Mouse (Mus musculus) lung, postnatal 0 days (tissue): ENCODE data around the gene Sbno2. TPM values are rescaled to one million over a fixed set of nuclear protein-coding genes. Genes with fewer than 3 reads are reported as not detected.

Experiments used
- ATAC-seq: fragments of 200-750 bp; cut with Nextera tagmentation; 2 replicates; pipeline ENCODE4 v1.8.0; 2017; ENCODE audit warnings: moderate library complexity
- DNase-seq: peaks from one replicate; pipeline ENCODE4 v3.0.0-alpha.2; 2016; ENCODE audit warnings: low spot score
- H3K27ac ChIP-seq: fragments of 300-500 bp; sonication (generic); 2 replicates; pipeline ENCODE4 v1.5.1; 2014; ENCODE audit warnings: antibody characterized with exemption, mild to moderate bottlenecking, low read length, mixed read lengths
- H3K27me3 ChIP-seq: fragments of 300-500 bp; sonication (generic); replicated peaks from 2 replicates; pipeline ENCODE4 v1.6.1; 2014; ENCODE audit warnings: low read length, mixed read lengths; ENCODE audit not compliant: insufficient read depth
- H3K36me3 ChIP-seq: fragments of 300-500 bp; sonication (generic); 2 replicates; pipeline ENCODE4 v1.6.1; 2014; ENCODE audit warnings: low read length, mixed read lengths; ENCODE audit not compliant: insufficient read depth
- H3K4me1 ChIP-seq: fragments of 300-500 bp; sonication (generic); 2 replicates; pipeline ENCODE4 v1.6.1; 2014; ENCODE audit warnings: antibody characterized with exemption, low read depth, low read length, mixed read lengths; ENCODE audit not compliant: insufficient read depth
- H3K4me2 ChIP-seq: fragments of 300-500 bp; sonication (generic); replicated peaks from 2 replicates; pipeline ENCODE4 v1.6.1; 2014; ENCODE audit warnings: low read depth, mild to moderate bottlenecking, low read length, moderate library complexity, mixed read lengths
- H3K4me3 ChIP-seq: fragments of 300-500 bp; sonication (generic); 2 replicates; pipeline ENCODE4 v1.5.1; 2014; ENCODE audit warnings: low read depth, low read length
- H3K9ac ChIP-seq: fragments of 300-500 bp; sonication (generic); replicated peaks from 2 replicates; pipeline ENCODE4 v1.6.1; 2014; ENCODE audit warnings: low read depth, mild to moderate bottlenecking
- H3K9me3 ChIP-seq: fragments of 300-500 bp; sonication (generic); 2 replicates; pipeline ENCODE4 v1.6.1; 2016; ENCODE audit warnings: low read length, mixed read lengths
- CTCF ChIP-seq: IDR thresholded peaks from 2 replicates; pipeline ENCODE4 v1.5.1; 2016; ENCODE audit warnings: antibody characterized with exemption, mild to moderate bottlenecking
- EP300 ChIP-seq: IDR thresholded peaks from 2 replicates; pipeline ENCODE4 v1.6.1; 2016; ENCODE audit warnings: antibody characterized with exemption, mild to moderate bottlenecking, control low read depth
- WGBS: fragments of 180-500 bp; shearing (Covaris S2); extraction: QIAGEN DNeasy Blood & Tissue Kit; methylation state at CpG from one replicate; pipeline ENCODE4 v1.1.7; 2014; 5-methylcytosine and 5-hydroxymethylcytosine counted together
- polyA plus RNA-seq: library from polyadenylated mRNA; unstranded; fragments of >200 nt; fragmentation: Nextera tagmentation; extraction: Ambion mirVana; gene quantifications from 2 replicates; pipeline ENCODE4 v1.2.1, GENCODE M21; 2015

The Sbno2 gene
- polyA plus RNA-seq, 1 experiment from 2014 or later = 17.5 TPM

- no peak overlapping the region for H3K27ac ChIP-seq
- H3K4me2 ChIP-seq = no peak overlapping the region
- H3K9ac ChIP-seq = no peak overlapping the region
- 64% methylated on average over 16 of the region's 16 CpGs for WGBS
- H3K36me3 ChIP-seq = peaks cover 38% of the 10 kb centered on the region
- DNase-seq (no peak), ATAC-seq (no peak)
- no peaks in the 10 kb centered on the region for H3K27me3 ChIP-seq
- TF ChIP-seq CTCF (no peak), EP300 (no peak)
- peaks cover 20% of the 10 kb centered on the region for H3K4me1 ChIP-seq
- H3K4me3 ChIP-seq = no peak overlapping the region
- no peaks in the 10 kb centered on the region for H3K9me3 ChIP-seq
These were observed 24.8 kb downstream of the Sbno2 start for GRCm38 (mm10) chr10:80080396-80081070.

- Histone ChIP-seq H3K4me1 (peaks cover 23% of the 10 kb centered on the region), H3K9ac (no peak overlapping the region), H3K9me3 (no peaks in the 10 kb centered on the region), H3K4me2 (no peak overlapping the region), H3K36me3 (peaks cover 40% of the 10 kb centered on the region), H3K27ac (no peak overlapping the region), H3K27me3 (no peaks in the 10 kb centered on the region), H3K4me3 (no peak overlapping the region)
- WGBS = 94% methylated on average over 1 of the region's 1 CpGs
- no peak for TF ChIP-seq CTCF
- TF ChIP-seq EP300 = no peak
- no peak for ATAC-seq
- DNase-seq = no peak
These were observed 27.0 kb downstream of the Sbno2 start for GRCm38 (mm10) chr10:80078366-80078765.

GRCm38 (mm10) chr10:80077312-80077711 is 28.1 kb downstream of the Sbno2 start:
- Histone ChIP-seq H3K4me1 (peaks cover 33% of the 10 kb centered on the region), H3K36me3 (peaks cover 38% of the 10 kb centered on the region), H3K4me2 (no peak overlapping the region), H3K9me3 (no peaks in the 10 kb centered on the region), H3K27ac (no peak overlapping the region), H3K9ac (no peak overlapping the region), H3K4me3 (no peak overlapping the region), H3K27me3 (no peaks in the 10 kb centered on the region)
- no peak for TF ChIP-seq EP300
- TF ChIP-seq CTCF = no peak
- no peak for ATAC-seq
- no peak for DNase-seq
- 89% methylated on average over 5 of the region's 5 CpGs for WGBS

GRCm38 (mm10) chr10:80076386-80076785 is 29.0 kb downstream of the Sbno2 start:
- DNase-seq (no peak), ATAC-seq (no peak)
- Histone ChIP-seq H3K4me1 (peaks cover 42% of the 10 kb centered on the region), H3K4me2 (no peak overlapping the region), H3K27me3 (no peaks in the 10 kb centered on the region), H3K4me3 (no peak overlapping the region), H3K27ac (peak overlapping the region; percentile 95; the same call in 1 of the 2 replicates), H3K9ac (no peak overlapping the region), H3K9me3 (no peaks in the 10 kb centered on the region), H3K36me3 (peaks cover 30% of the 10 kb centered on the region)
- TF ChIP-seq CTCF (no peak), EP300 (no peak)
- 86% methylated on average over 4 of the region's 4 CpGs for WGBS

- WGBS = 82% methylated on average over 1 of the region's 1 CpGs
- TF ChIP-seq EP300 (no peak), CTCF (peak; percentile 18; the same call in 1 of the 2 replicates)
These were observed 29.4 kb downstream of the Sbno2 start for GRCm38 (mm10) chr10:80075924-80076323.

GRCm38 (mm10) chr10:80074813-80075601 is 30.4 kb downstream of the Sbno2 start:
- peak; percentile 84 for ATAC-seq
- 17% methylated on average over 28 of the region's 28 CpGs for WGBS

More at GRCm38 (mm10) chr10:80075924-80076323, 29.4 kb downstream of the Sbno2 start:
- peaks cover 45% of the 10 kb centered on the region for H3K4me1 ChIP-seq
- H3K36me3 ChIP-seq = peaks cover 26% of the 10 kb centered on the region
- no peak overlapping the region for H3K4me3 ChIP-seq
- no peak for DNase-seq
- H3K27ac ChIP-seq = peak overlapping the region; percentile 95
- no peaks in the 10 kb centered on the region for H3K9me3 ChIP-seq
- H3K9ac ChIP-seq = no peak overlapping the region
- ATAC-seq = no peak
- H3K27me3 ChIP-seq = no peaks in the 10 kb centered on the region
- H3K4me2 ChIP-seq = no peak overlapping the region

More at GRCm38 (mm10) chr10:80074813-80075601, 30.4 kb downstream of the Sbno2 start:
- peak overlapping the region; percentile 95 for H3K27ac ChIP-seq
- peaks cover 45% of the 10 kb centered on the region for H3K4me1 ChIP-seq
- peak overlapping the region; percentile 62 for H3K4me2 ChIP-seq
- peak; percentile 73 for TF ChIP-seq CTCF
- peak; percentile 81 for TF ChIP-seq EP300
- H3K9ac ChIP-seq = peak overlapping the region; percentile 60
- H3K27me3 ChIP-seq = no peaks in the 10 kb centered on the region
- H3K36me3 ChIP-seq = peaks cover 18% of the 10 kb centered on the region; the same call in 1 of the 2 replicates
- H3K9me3 ChIP-seq = no peaks in the 10 kb centered on the region
- DNase-seq = peak; percentile 96
- H3K4me3 ChIP-seq = peak overlapping the region; percentile 42
